Mouse (Mus musculus): Measurements from ENCODE around the gene Gstp2.

DNA sequence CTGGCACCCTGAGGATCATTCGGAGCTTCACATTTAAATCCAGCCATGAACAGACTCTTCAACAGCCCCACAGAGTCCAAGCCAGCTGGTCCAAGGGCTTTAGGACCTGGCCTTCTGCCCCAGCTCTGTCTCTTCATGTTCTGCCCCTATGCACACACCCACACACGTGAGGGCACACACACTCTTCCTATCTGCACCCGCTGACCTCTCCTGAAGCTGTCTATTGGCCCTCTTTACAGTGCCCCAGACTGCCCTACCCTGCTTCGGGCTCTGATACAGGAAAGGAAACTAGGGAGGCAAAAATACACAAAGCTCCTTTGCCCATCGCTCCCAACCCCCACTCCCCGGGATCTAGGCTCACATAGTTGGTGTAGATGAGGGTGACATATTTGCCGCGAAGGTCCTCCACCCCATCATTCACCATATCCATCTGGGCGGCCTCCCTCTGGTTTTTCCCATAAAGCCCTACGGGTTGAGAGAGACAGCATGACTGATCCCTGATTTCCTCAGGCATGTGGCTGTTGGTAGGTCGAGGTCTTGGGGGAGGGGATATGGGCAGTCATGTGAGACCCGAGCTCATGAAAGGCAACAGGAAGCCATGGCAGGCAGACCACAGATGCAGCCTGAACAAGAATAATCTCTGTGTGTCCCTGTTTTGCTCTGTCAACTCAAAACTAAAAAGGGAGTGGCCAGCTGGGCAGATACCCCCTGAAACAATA is 9.3 kb downstream of the Gstp2 start:
- no peak for TF ChIP-seq EP300 (IDR thresholded peaks at IDR 0.05; ENCODE audit: insufficient read depth, low read depth, low read length)
- TF ChIP-seq CTCF (IDR thresholded peaks at IDR 0.05; ENCODE audit: low read depth, low read length) = no peak
